Mouse (Mus musculus): ENCODE measurements around the gene Nos3.

GRCm38 (mm10) chr5:24343379-24343778 is 21.2 kb upstream of the Nos3 start:
- TF ChIP-seq POLR2A (IDR thresholded peaks at IDR 0.05; ENCODE audit: borderline replicate concordance, low read depth, low read length) (no peak), CTCF (IDR thresholded peaks at IDR 0.05; ENCODE audit: low read depth, low read length) (no peak)
